Mouse (Mus musculus): ENCODE data around the gene Otof.

Gene Otof

GRCm38 (mm10) chr5:30423121-30423520, 38.6 kb downstream of the Otof start:
- DNase-seq = no peak

- DNase-seq = no peak
These were observed 45.1 kb downstream of the Otof start for GRCm38 (mm10) chr5:30416665-30417064.

- DNase-seq = peak; percentile 50
These were observed 45.9 kb downstream of the Otof start for GRCm38 (mm10) chr5:30415876-30416275.

GRCm38 (mm10) chr5:30415381-30415780, 46.4 kb downstream of the Otof start:
- DNase-seq = no peak

GRCm38 (mm10) chr5:30411524-30411923, 50.2 kb downstream of the Otof start:
- DNase-seq = no peak

- DNase-seq = no peak
These were observed 54.9 kb downstream of the Otof start for GRCm38 (mm10) chr5:30406876-30407275.

GRCm38 (mm10) chr5:30401165-30401564, 60.6 kb downstream of the Otof start:
- no peak for DNase-seq

GRCm38 (mm10) chr5:30400521-30400920, 61.2 kb downstream of the Otof start:
- peak; percentile 35 for DNase-seq

GRCm38 (mm10) chr5:30391473-30391872, 70.3 kb downstream of the Otof start:
- DNase-seq = peak; percentile 48

GRCm38 (mm10) chr5:30389836-30390235, 71.9 kb downstream of the Otof start:
- DNase-seq = no peak

GRCm38 (mm10) chr5:30387726-30388125, 74.0 kb downstream of the Otof start:
- no peak for DNase-seq

- DNase-seq = no peak
These were observed 78.9 kb downstream of the Otof start for GRCm38 (mm10) chr5:30382876-30383275.

- no peak for DNase-seq
These were observed 92.3 kb downstream of the Otof start for GRCm38 (mm10) chr5:30369426-30369825.

- DNase-seq = no peak
These were observed 94.3 kb downstream of the Otof start for GRCm38 (mm10) chr5:30367405-30367804.

- DNase-seq = no peak
These were observed 103.2 kb downstream of the Otof start for GRCm38 (mm10) chr5:30358436-30359099.

GRCm38 (mm10) chr5:30356647-30357046, 105.1 kb downstream of the Otof start:
- no peak for DNase-seq

GRCm38 (mm10) chr5:30355559-30356159, 106.1 kb downstream of the Otof start:
- DNase-seq = no peak

- DNase-seq = no peak
These were observed 106.6 kb downstream of the Otof start for GRCm38 (mm10) chr5:30355114-30355513.

- DNase-seq = no peak
These were observed 108.1 kb downstream of the Otof start for GRCm38 (mm10) chr5:30353605-30354004.

- DNase-seq = no peak
These were observed 117.8 kb downstream of the Otof start for GRCm38 (mm10) chr5:30343886-30344285.

- DNase-seq = peak; percentile 70
These were observed 118.6 kb downstream of the Otof start for GRCm38 (mm10) chr5:30343107-30343506.

- DNase-seq = peak; percentile 44
These were observed 119.1 kb downstream of the Otof start for GRCm38 (mm10) chr5:30342601-30343015.

- DNase-seq = no peak
These were observed 119.9 kb downstream of the Otof start for GRCm38 (mm10) chr5:30341601-30342365.

GRCm38 (mm10) chr5:30340815-30341214, 120.9 kb downstream of the Otof start:
- DNase-seq = peak; percentile 89
